Mouse (Mus musculus) megakaryocyte, embryonic 14.5 days (primary cell): ENCODE results near the gene Hspg2.

Experiments used
- FLI1 ChIP-seq: IDR thresholded peaks from 2 replicates; pipeline ENCODE4 v1.6.1; 2012; ENCODE audit warnings: low read length, inconsistent platforms, mixed read lengths
- GATA1 ChIP-seq: IDR thresholded peaks from 3 replicates; pipeline ENCODE4 v1.6.1; 2012; ENCODE audit warnings: mixed read lengths, low read length, inconsistent platforms, borderline replicate concordance

- TF ChIP-seq GATA1: no peak
- no peak for TF ChIP-seq FLI1
These were observed 27.0 kb downstream of the Hspg2 start for GRCm38 (mm10) chr4:137495501-137496100.
